Mouse (Mus musculus) CH12.LX (cell line): ENCODE measurements around the gene Rps27l.

Experiments used
- CHD1 ChIP-seq: IDR thresholded peaks from 2 replicates; pipeline ENCODE4 v1.6.1; 2012; ENCODE audit warnings: low read depth, low read length, improper control_type of control experiment, inconsistent platforms
- EP300 ChIP-seq: IDR thresholded peaks from 2 replicates; pipeline ENCODE4 v1.6.1; 2011; ENCODE audit warnings: low read length, improper control_type of control experiment
- RAD21 ChIP-seq: IDR thresholded peaks from 2 replicates; pipeline ENCODE4 v1.6.1; 2011; ENCODE audit warnings: low read depth, mild to moderate bottlenecking, low read length, improper control_type of control experiment, moderate library complexity

- no peak for TF ChIP-seq RAD21
- TF ChIP-seq CHD1 = no peak
- no peak for TF ChIP-seq EP300
Observed at GRCm38 (mm10) chr9:66907746-66908397, 38.0 kb upstream of the Rps27l start.
